Mouse (Mus musculus): ENCODE results near the gene Hist1h2ad.
"Not testable (repeated sequence)": the region's sequence is repeated elsewhere in the genome, so short reads cannot be mapped to it uniquely, and the experiment has no call there.

DNA sequence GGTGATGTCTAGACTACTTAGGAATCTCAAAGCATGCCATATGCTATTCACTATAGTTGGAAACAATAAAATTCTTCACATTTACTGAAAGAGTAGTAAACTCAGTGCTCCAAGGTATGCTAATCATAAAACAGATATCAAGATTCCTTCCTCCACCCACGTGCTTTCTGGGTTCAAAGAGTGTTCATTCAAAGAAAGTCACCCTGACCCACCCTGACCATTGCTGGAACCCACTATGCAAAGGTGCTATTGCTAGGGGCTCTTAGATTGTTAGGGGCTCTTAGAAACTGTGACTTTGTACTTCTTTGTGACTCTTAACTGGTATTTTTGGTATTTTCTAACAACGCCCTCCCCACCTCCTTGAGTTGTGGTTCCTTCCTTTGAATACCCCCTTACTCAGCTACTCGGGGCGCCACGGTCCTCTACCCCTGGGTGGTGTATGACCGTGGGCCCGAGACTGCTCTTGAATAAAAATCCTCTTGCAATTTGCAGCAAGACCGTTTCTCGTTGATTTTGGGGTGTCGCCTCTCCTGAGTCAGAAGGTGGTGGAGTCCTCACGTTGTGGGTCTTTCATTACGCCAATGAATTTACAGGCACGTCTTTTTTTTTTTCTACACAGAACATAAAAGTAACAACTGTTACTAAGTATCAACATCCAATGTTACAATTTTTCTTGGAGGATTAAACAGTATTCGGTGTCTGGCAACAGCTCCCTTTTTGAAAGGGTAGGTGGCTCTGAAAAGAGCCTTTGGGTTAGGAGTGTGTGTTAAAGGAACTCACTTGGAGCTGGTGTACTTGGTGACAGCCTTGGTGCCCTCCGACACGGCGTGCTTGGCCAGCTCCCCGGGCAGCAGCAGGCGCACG is 915 bp upstream of the Hist1h2ad start:
- TF ChIP-seq GATA1 (IDR thresholded peaks at IDR 0.05; ENCODE audit: borderline replicate concordance, low read length); FLI1 (IDR thresholded peaks at IDR 0.05; ENCODE audit: low read length): not testable (repeated sequence)

All from megakaryocyte, embryonic 14.5 days (primary cell).